Mouse (Mus musculus): ENCODE data around the gene Whamm.

Whamm gene

GRCm38 (mm10) chr7:81563506-81564015 is 7.5 kb upstream of the Whamm start:
- DNase-seq (ENCODE audit: low spot score in 2 of 2): no peak

- DNase-seq (ENCODE audit: low spot score in 2 of 2): no peak
These were observed 6.3 kb upstream of the Whamm start for GRCm38 (mm10) chr7:81564766-81565165.

GRCm38 (mm10) chr7:81565381-81566055 is 5.5 kb upstream of the Whamm start:
- no peak for DNase-seq (ENCODE audit: low spot score in 2 of 2)

- no peak for DNase-seq (ENCODE audit: low spot score in 2 of 2)
These were observed 4.7 kb upstream of the Whamm start for GRCm38 (mm10) chr7:81566332-81566731.

- peak; percentile 78 for DNase-seq (ENCODE audit: low spot score in 2 of 2)
These were observed 4.2 kb upstream of the Whamm start, which contains the start of gene Fsd2 for GRCm38 (mm10) chr7:81566892-81567291. Fsd2 (minus strand) TSS chr7:81566944.

GRCm38 (mm10) chr7:81567396-81567795 is 3.7 kb upstream of the Whamm start:
- no peak for DNase-seq (ENCODE audit: low spot score in 2 of 2)

GRCm38 (mm10) chr7:81569851-81570250 is 1.2 kb upstream of the Whamm start:
- DNase-seq (ENCODE audit: low spot score in 2 of 2): no peak

- no peak for DNase-seq (ENCODE audit: low spot score in 2 of 2)
These were observed 795 bp upstream of the Whamm start for GRCm38 (mm10) chr7:81570271-81570670.

- DNase-seq (ENCODE audit: low spot score in 2 of 2): no peak
These were observed 336 bp upstream of the Whamm start for GRCm38 (mm10) chr7:81570752-81571107.

- no peak for DNase-seq (ENCODE audit: low spot score in 2 of 2)
These were observed 925 bp downstream of the Whamm start for GRCm38 (mm10) chr7:81571941-81572441.

- DNase-seq (ENCODE audit: low spot score in 2 of 2): no peak
These were observed 1.7 kb downstream of the Whamm start for GRCm38 (mm10) chr7:81572610-81573268.

- peak in 1 of 2 experiments; percentile 63 for DNase-seq (ENCODE audit: low spot score in 2 of 2)
These were observed 2.3 kb downstream of the Whamm start for GRCm38 (mm10) chr7:81573397-81573796.

- DNase-seq (ENCODE audit: low spot score in 2 of 2): no peak
These were observed 2.8 kb downstream of the Whamm start for GRCm38 (mm10) chr7:81573821-81574220.

- DNase-seq (ENCODE audit: low spot score in 2 of 2): no peak
These were observed 4.5 kb downstream of the Whamm start for GRCm38 (mm10) chr7:81575606-81576005.

- DNase-seq (ENCODE audit: low spot score in 2 of 2): no peak
These were observed 6.8 kb downstream of the Whamm start for GRCm38 (mm10) chr7:81577872-81578271.

GRCm38 (mm10) chr7:81578413-81578812 is 7.3 kb downstream of the Whamm start:
- DNase-seq (ENCODE audit: low spot score in 2 of 2): no peak

GRCm38 (mm10) chr7:81579312-81579711 is 8.2 kb downstream of the Whamm start:
- no peak for DNase-seq (ENCODE audit: low spot score in 2 of 2)

GRCm38 (mm10) chr7:81583512-81583911 is 12.4 kb downstream of the Whamm start:
- DNase-seq (ENCODE audit: low spot score in 2 of 2): no peak

GRCm38 (mm10) chr7:81585326-81585725 is 14.3 kb downstream of the Whamm start:
- no peak for DNase-seq (ENCODE audit: low spot score in 2 of 2)

GRCm38 (mm10) chr7:81587238-81587637 is 16.2 kb downstream of the Whamm start:
- no peak for DNase-seq (ENCODE audit: low spot score in 2 of 2)

GRCm38 (mm10) chr7:81592686-81593085 is 21.6 kb downstream of the Whamm start:
- no peak for DNase-seq (ENCODE audit: low spot score in 2 of 2)

- no peak for DNase-seq (ENCODE audit: low spot score in 2 of 2)
These were observed 22.3 kb downstream of the Whamm start for GRCm38 (mm10) chr7:81593387-81593786.

- DNase-seq (ENCODE audit: low spot score in 2 of 2): no peak
These were observed 24.0 kb downstream of the Whamm start for GRCm38 (mm10) chr7:81595056-81595455.
